Mouse (Mus musculus): ENCODE measurements around the gene Inpp5d.

The Inpp5d gene

GRCm38 (mm10) chr1:87620211-87620668 lies at the start of gene Inpp5d:
TSS of gene Inpp5d (plus strand) at chr1:87620312.
- in situ Hi-C loops (cut with MboI, MseI): no loop called here

DNA sequence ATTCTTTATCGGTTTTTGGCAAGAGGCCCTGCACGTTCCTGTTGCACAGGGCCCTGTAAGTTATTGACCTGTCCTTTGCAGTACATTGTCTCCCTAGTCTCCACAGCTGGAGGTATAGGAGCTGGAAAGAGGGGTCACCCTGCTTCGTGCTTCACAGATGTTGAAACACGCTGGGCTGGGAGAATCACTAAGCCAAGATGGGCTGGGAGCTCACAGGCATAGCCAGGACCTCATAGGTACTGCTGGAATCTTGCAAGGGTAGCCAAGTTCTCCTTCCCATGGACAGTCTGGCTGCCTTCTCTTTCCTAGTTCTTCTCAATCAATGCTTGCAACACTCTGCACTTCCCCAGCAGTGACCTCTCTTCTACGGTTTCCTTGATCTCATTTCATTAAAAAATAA lies 46.9 kb upstream of the Inpp5d start:
- in situ Hi-C loops (cut with MboI, MseI): no loop called here

GRCm38 (mm10) chr1:87573800-87574215 lies 46.3 kb upstream of the Inpp5d start, which contains the start of gene Ngef:
TSS of gene Ngef (minus strand) at chr1:87573870.
- in situ Hi-C loops (cut with MboI, MseI): no loop called here

DNA sequence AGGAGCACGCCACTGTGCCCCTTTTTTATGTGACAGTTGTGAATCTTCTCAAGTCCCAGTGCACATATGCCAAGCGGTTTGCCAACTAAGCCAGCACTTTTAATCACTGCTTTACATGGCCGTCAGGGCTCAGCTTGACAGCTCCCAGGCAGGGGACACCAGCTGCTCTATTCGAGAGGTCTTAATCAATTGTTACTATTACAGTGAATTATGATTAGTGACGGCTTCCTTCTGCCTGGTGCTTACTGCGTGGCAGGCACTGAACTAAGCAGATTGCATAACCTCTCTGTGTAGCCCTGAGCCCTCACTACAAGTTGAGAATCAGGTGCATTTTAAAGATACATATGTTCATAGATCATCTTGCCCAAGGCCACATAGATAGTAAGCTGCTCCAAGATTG lies 45.8 kb upstream of the Inpp5d start:
- in situ Hi-C loops (cut with MboI, MseI): no loop called here

- in situ Hi-C loops (cut with MboI, MseI): no loop called here
These were observed 45.3 kb upstream of the Inpp5d start for GRCm38 (mm10) chr1:87574785-87575184.

GRCm38 (mm10) chr1:87578965-87579364 lies 41.1 kb upstream of the Inpp5d start:
- in situ Hi-C loops (cut with MboI, MseI): no loop called here

DNA sequence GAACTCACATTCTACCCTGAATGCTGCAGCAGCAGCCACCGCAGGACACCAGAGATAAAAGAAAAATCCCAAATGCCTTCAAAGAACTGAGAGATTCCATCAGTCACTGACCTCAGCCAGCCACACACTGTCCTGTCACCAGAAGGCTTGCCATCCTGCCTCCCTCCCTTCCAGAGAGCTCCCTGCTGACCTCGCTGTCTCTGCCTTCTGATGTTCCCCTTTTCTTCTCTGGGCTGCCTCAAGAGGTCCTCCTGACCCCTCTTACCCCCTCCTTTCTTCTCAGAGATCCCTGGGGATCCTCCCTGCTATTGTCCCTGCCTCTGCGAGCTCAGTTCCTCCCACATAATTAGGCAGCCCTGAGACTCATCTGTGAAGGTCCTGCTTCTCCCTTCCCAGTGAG lies 39.3 kb upstream of the Inpp5d start:
- in situ Hi-C loops (cut with MboI, MseI): no loop called here

DNA sequence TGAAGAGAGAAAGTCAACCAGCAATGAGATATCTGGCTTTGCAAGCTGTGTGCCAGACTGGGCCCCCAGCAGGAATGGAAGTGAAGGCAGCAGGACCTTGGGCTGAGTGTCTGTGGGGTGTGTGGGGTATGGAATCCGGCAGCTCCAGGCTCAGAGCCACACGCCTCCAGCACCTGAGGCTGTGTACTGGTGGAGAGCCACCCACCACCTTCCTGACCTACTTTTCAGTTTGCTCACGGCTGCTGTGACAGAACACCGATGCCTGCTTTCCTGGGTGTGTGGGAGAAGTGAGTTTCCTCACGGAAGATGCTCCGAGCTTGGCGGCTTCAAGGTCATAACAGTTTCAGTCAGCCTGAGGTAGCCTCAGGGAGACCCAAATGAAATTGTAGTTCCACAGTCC lies 30.9 kb upstream of the Inpp5d start:
- in situ Hi-C loops (cut with MboI, MseI): no loop called here

- in situ Hi-C loops (cut with MboI, MseI): no loop called here
These were observed 30.1 kb upstream of the Inpp5d start for GRCm38 (mm10) chr1:87589980-87590379.

- in situ Hi-C loops (cut with MboI, MseI): no loop called here
These were observed 25.9 kb upstream of the Inpp5d start for GRCm38 (mm10) chr1:87594261-87594660.

DNA sequence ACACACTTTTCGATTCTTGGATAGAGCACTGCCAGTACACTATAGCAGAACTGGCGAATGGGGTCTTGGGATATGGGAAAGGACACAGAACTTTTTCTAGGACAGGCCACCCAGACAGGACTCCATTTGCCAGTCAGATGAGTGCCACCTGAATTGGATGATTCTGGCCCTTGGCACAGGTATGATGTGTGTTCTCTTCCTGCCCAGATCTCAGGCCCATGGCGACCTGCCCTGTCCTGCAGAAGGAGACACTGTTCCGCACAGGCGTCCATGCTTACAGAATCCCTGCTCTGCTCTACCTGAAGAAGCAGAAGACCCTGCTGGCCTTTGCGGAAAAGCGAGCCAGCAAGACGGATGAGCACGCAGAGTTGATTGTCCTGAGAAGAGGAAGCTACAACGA lies 25.4 kb upstream of the Inpp5d start:
- in situ Hi-C loops (cut with MboI, MseI): no loop called here

DNA sequence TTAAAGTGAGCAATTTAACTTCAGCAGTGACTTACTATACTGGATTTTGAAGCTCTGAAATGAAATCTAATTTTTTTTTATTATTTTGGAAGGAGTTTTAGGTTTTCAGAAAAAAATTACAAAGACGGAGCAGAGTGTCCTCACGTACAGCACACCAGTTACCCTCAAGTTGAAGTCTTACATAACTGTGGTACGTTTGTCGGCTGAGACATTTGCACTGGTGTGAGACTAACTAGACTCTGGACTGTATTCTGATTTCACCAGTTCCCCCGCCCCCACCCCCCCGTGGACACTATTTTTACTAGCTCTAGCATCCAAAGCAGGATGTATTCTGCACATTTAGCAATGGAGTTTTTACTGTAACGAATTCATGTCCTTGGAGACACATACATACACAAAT lies 19.6 kb upstream of the Inpp5d start:
- in situ Hi-C loops (cut with MboI, MseI): no loop called here

DNA sequence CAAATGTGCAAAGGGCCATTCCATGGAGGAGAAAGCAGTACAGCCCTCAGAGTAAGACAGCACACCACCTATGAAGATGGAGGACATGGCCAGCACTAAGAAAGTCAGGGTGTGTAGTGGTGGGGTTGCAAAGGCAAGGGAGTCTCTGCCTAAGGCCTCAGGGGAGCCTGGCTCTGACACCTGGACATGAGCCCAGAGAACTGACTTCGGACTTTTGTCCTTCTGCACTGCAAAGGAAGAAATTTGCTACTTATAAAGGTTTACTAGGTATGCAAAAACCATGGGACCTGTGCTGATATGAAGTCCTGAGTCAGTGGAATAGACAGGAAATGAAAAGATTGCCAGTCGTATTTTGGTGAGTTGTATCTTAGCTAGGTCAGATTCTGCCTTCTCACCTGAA lies 18.3 kb upstream of the Inpp5d start:
- in situ Hi-C loops (cut with MboI, MseI): no loop called here

GRCm38 (mm10) chr1:87603389-87603788 lies 16.7 kb upstream of the Inpp5d start:
- in situ Hi-C loops (cut with MboI, MseI): no loop called here

DNA sequence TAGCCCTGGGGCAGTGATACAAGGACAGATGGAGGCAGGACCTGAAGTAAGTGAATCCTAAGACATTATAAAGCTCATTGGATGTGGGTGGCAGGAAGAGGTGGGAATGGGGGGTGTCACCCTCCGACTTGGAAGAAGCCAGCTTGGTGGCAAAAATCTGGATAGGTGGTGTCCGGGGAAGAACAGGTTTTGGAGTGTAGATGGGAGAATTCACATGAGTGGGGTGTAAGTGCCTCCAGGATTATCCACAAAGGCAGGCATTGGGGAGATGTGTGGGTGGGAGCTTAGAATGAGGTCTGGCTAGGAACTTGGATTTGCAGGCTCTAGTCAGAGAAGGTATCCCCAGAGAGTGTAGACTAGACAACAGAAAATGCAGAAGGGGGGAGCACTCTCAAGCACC lies 14.8 kb upstream of the Inpp5d start:
- in situ Hi-C loops (cut with MboI, MseI): no loop called here

DNA sequence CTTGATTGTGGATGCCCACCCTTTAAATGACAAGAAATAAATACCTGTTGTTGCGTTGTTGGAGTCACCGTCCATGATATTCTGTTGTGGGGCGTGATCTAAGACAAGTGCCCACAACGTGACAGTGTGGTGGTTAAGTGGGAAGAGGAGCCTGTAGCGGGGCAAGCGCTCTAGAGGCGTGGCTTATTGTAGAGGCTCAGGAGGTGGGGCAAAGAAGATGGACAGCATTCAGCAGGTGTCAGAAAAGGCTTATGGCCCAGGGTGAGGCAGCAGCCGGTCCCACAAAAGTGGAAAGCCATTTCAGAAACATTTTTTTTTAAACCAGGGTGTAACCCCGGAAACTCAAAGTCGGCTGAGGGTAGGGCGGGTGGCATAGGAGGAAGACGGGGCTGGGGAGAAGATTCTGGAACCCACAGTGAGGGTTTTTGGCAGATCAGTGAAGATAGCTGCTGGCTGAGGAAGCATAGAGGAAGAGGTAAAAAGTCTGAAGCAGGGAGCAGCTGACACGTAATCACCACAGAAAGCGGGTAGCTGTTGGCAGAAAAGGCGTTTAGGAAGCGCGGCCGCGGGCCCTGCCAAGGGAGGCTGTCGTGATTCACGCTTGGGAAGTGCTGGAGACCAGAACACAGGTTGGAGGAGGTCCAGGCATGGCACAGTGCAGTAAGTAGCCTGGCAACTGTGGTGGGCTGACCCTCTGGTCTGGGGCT lies 12.6 kb upstream of the Inpp5d start:
- in situ Hi-C loops (cut with MboI, MseI): no loop called here

DNA sequence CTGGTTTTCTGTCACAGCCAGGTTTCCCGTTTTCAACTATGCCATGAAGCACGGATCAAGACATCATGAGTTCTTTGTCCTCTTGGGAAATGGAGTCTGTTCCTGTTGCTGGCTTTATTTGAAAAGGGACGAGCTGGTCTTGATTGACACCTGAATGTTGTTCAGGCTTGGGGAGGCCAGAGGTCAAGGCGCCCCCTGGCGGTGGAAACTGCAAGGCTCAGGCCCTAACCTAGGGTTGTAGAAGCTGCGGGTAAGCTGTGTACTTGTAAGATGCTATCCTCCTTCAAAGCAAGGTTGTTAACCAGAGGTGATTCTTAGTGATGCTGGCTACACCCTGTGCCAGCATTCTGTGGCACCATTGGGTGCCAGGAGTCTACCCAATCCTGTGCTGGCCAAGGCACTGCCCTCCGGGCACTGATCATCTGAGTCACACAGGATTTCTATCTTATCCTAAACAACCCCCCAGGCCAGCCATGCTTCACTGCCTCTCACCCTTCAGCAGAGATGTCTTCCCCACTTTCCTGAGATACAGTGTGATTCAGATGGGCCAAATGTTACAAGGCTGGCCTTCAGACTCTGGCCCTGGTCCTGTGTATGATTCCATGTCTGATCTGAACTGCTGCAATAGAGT lies 11.6 kb upstream of the Inpp5d start:
- in situ Hi-C loops (cut with MboI, MseI): no loop called here

- in situ Hi-C loops (cut with MboI, MseI): loop anchor here (10.0 kb wide), 1 partner anchor 1760 kb away; no protein-coding TSS in a partner anchor
These were observed 5.4 kb upstream of the Inpp5d start for GRCm38 (mm10) chr1:87614576-87615295.

GRCm38 (mm10) chr1:87620693-87621092 lies 581 bp downstream of the Inpp5d start:
- in situ Hi-C loops (cut with MboI, MseI): no loop called here

DNA sequence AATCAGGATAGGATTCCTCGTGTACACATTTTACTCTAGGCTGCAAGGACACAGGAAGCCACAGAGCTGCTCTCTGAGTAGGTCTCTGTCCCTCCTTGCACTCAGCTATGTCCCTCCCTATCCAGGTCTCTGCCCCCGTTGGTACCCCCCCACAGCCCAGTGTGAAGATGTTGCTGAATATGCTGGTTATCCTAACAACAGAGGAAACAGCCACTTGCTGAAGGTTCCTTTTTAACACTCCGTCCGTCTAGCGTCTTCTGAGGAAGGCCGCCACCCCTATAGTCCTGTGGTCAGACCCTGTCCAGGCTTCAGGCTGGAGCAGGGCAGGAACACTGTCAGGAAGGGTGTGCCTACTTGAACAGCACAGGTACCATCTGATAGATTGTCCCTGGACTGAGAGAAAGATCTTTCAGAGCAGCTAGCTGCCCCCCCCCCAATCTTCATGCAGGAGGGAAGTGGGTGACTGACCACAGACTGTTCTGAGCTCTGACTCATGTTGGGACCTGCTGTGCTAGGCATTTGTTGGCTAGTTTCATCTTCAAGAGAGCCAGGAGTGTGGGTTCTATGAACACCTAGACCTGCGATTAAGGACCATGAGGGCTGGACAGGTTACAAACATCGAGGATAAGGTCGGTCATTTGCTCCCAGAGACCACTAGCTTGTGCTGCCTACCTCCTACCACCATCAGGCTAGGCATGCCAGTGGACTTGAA lies 1.2 kb downstream of the Inpp5d start:
- in situ Hi-C loops (cut with MboI, MseI): no loop called here

- in situ Hi-C loops (cut with MboI, MseI): no loop called here
These were observed 1.8 kb downstream of the Inpp5d start for GRCm38 (mm10) chr1:87621858-87622279.
